ENCODE assay signal across 8 mouse cellular contexts in genomic region chr11:64979489-64979845, GRCm38 (mm10). TPM values are rescaled to one million over a fixed set of nuclear protein-coding genes. Genes with fewer than 3 reads are reported as not detected.
DNase-seq lines count a peak whose midpoint lies in the region; ATAC-seq and TF ChIP-seq lines count a peak whose summit lies in the region.

No protein-coding gene starts in this region.

- peak overlapping the region; percentile 84 for H3K9ac ChIP-seq in heart, embryonic 14.5 days (ENCODE audit: low read length)
- peak overlapping the region; percentile 83 for H3K9ac ChIP-seq in forebrain, embryonic 14.5 days (ENCODE audit: low read length)
- H3K9ac ChIP-seq in liver, postnatal 0 days (replicated peaks): peak overlapping the region; percentile 83

- peaks cover 42% of the 10 kb centered on the region for H3K36me3 ChIP-seq in heart, embryonic 14.5 days (ENCODE audit: control insufficient read depth, insufficient read depth, low read length)
- H3K36me3 ChIP-seq in E14TG2a.4 (ENCODE audit: insufficient read depth, low read length): peaks cover 47% of the 10 kb centered on the region
- peaks cover 36% of the 10 kb centered on the region for H3K36me3 ChIP-seq in forebrain, embryonic 14.5 days (ENCODE audit: control insufficient read depth, insufficient read depth, low read length)
- peaks cover 10% of the 10 kb centered on the region for H3K36me3 ChIP-seq in liver, postnatal 0 days (replicated peaks; ENCODE audit: insufficient read depth, low read length)

- no peak for TF ChIP-seq CTCF in E14TG2a.4 (conservative IDR thresholded peaks at IDR 0.05; ENCODE audit: low read length)
- no peak for TF ChIP-seq CTCF in liver, postnatal 0 days (IDR thresholded peaks at IDR 0.05; ENCODE audit: low read depth)

- WGBS in heart, embryonic 14.5 days: 9% methylated on average over 9 of the region's 9 CpGs
- 11% methylated on average over 9 of the region's 9 CpGs for WGBS in forebrain, embryonic 14.5 days
- 6% methylated on average over 9 of the region's 9 CpGs for WGBS in liver, postnatal 0 days (ENCODE audit: insufficient replicate concordance)

- no peak for ATAC-seq in heart, embryonic 14.5 days (ENCODE audit: insufficient number of reproducible peaks, insufficient read depth, low FRiP score, low read depth)
- no peak for ATAC-seq in forebrain, embryonic 14.5 days
- no peak for ATAC-seq in liver, postnatal 0 days

- DNase-seq in heart, adult 11 months: no peak
- no peak for DNase-seq in forebrain, embryonic 14.5 days (ENCODE audit: low spot score)
- DNase-seq in liver, postnatal 0 days: no peak
- DNase-seq in urinary bladder, postnatal 25 days (ENCODE audit: low spot score): no peak
- DNase-seq in spleen, postnatal 10 days (ENCODE audit: low spot score in 2 of 2): no peak
- no peak for DNase-seq in gastrocnemius, postnatal 14 days

- intact Hi-C loops in gastrocnemius, postnatal 14 days (cut with DNase I; ENCODE audit: low total_unique reads): no loop called here

- H3K9me3 ChIP-seq in heart, embryonic 14.5 days (ENCODE audit: control insufficient read depth, low read length): no peaks in the 10 kb centered on the region
- no peaks in the 10 kb centered on the region for H3K9me3 ChIP-seq in E14TG2a.4 (ENCODE audit: low read length)
- H3K9me3 ChIP-seq in forebrain, embryonic 14.5 days (replicated peaks; ENCODE audit: control insufficient read depth, low read length): no peaks in the 10 kb centered on the region
- H3K9me3 ChIP-seq in liver, postnatal 0 days (ENCODE audit: low read length): no peaks in the 10 kb centered on the region

- H3K4me3 ChIP-seq in heart, embryonic 14.5 days (ENCODE audit: control insufficient read depth in 1 of 2, insufficient read depth in 1 of 2, low read depth in 1 of 2, low read length in 2 of 2): peak overlapping the region; percentile 71 to 94
- H3K4me3 ChIP-seq in E14TG2a.4 (replicated peaks; ENCODE audit: low read length): peak overlapping the region; percentile 97
- H3K4me3 ChIP-seq in forebrain, embryonic 14.5 days (ENCODE audit: low read depth, low read length): peak overlapping the region; percentile 88
- peak overlapping the region; percentile 98 for H3K4me3 ChIP-seq in liver, postnatal 0 days (ENCODE audit: low read depth, low read length)

- peak overlapping the region; percentile 95 for H3K4me2 ChIP-seq in heart, embryonic 14.5 days (ENCODE audit: low read length)
- peak overlapping the region; percentile 87 for H3K4me2 ChIP-seq in forebrain, embryonic 14.5 days (ENCODE audit: low read length)
- peak overlapping the region; percentile 99 for H3K4me2 ChIP-seq in liver, postnatal 0 days (ENCODE audit: low read depth, low read length)

- peaks cover 6 to 11% of the 10 kb centered on the region in 2 experiments for H3K4me1 ChIP-seq in heart, embryonic 14.5 days (ENCODE audit: control insufficient read depth in 2 of 2, insufficient read depth in 2 of 2, low read length in 2 of 2)
- peaks cover 11% of the 10 kb centered on the region for H3K4me1 ChIP-seq in E14TG2a.4 (replicated peaks; ENCODE audit: low read depth, low read length)
- H3K4me1 ChIP-seq in forebrain, embryonic 14.5 days (ENCODE audit: control insufficient read depth, insufficient read depth, low read length): peaks cover 10% of the 10 kb centered on the region; the same call in 1 of the 2 replicates
- peaks cover 15% of the 10 kb centered on the region for H3K4me1 ChIP-seq in liver, postnatal 0 days (ENCODE audit: insufficient read depth)

- no peaks in the 10 kb centered on the region for H3K27me3 ChIP-seq in heart, embryonic 14.5 days (ENCODE audit: control insufficient read depth, insufficient read depth, low read length)
- H3K27me3 ChIP-seq in E14TG2a.4 (ENCODE audit: insufficient read depth, low read length): 0 out of 2 replicates have a peak, but pooled peaks cover 5% of the 10 kb centered on the region
- no peaks in the 10 kb centered on the region for H3K27me3 ChIP-seq in forebrain, embryonic 14.5 days (replicated peaks; ENCODE audit: control insufficient read depth, insufficient read depth, low read length)
- H3K27me3 ChIP-seq in liver, postnatal 0 days (ENCODE audit: insufficient read depth, low read length): no peaks in the 10 kb centered on the region

- TF ChIP-seq EP300 in liver, postnatal 0 days (IDR thresholded peaks at IDR 0.05; ENCODE audit: low read depth): no peak

- H3K27ac ChIP-seq in heart, embryonic 14.5 days (replicated peaks in 1 of 2; ENCODE audit: control insufficient read depth in 1 of 2, insufficient read depth in 1 of 2, low read depth in 2 of 2, low read length in 2 of 2): no peak overlapping the region
- H3K27ac ChIP-seq in forebrain, embryonic 14.5 days (ENCODE audit: low read depth, low read length): no peak overlapping the region
- H3K27ac ChIP-seq in liver, postnatal 0 days (ENCODE audit: low read depth): peak overlapping the region; percentile 56; the same call in 1 of the 2 replicates

RNA-seq across cellular contexts. Expression of gene Elac2, which starts 0.6 kb away (rescaled TPM):
- polyA plus RNA-seq in heart, embryonic 14.5 days (2014; fragmentation: Nextera tagmentation; extraction: Ambion mirVana): 21.0 and 21.7 TPM in 2 replicates
- 29.1 and 31.5 TPM in 2 replicates for polyA plus RNA-seq in forebrain, embryonic 14.5 days (2014; fragmentation: Nextera tagmentation; extraction: Ambion mirVana)
- 8.3 and 9.1 TPM in 2 replicates for polyA plus RNA-seq in liver, postnatal 0 days (2015; fragmentation: Nextera tagmentation; extraction: Ambion mirVana)
- 10 to 100 TPM; 19.4 to 21.2 TPM for total RNA-seq in gastrocnemius, postnatal 14 days (2021)
